Mouse (Mus musculus) neural tube, embryonic 13.5 days (tissue): ENCODE data around the gene Gm17655. TPM values are rescaled to one million over a fixed set of nuclear protein-coding genes. Genes with fewer than 3 reads are reported as not detected.
A peak's percentile ranks its signal among the peaks of the same experiment; 100 is the strongest.

Experiments used
- ATAC-seq: fragments of 200-750 bp; cut with Nextera tagmentation; 2 replicates; pipeline ENCODE4 v1.8.0; 2017; ENCODE audit warnings: low read depth, mild to moderate bottlenecking, moderate TSS enrichment, moderate library complexity
- H3K27ac ChIP-seq: fragments of 300-500 bp; sonication (generic); replicated peaks from 2 replicates; pipeline ENCODE4 v1.5.1; 2015; ENCODE audit warnings: moderate library complexity, mild to moderate bottlenecking, inconsistent platforms
- H3K27me3 ChIP-seq: fragments of 300-500 bp; sonication (generic); 2 replicates; pipeline ENCODE4 v1.6.1; 2015; ENCODE audit warnings: mild to moderate bottlenecking, inconsistent platforms
- H3K36me3 ChIP-seq: fragments of 300-500 bp; sonication (generic); 2 replicates; pipeline ENCODE4 v1.6.1; 2015; ENCODE audit warnings: mild to moderate bottlenecking, inconsistent platforms
- H3K4me1 ChIP-seq: fragments of 300-500 bp; sonication (generic); replicated peaks from 2 replicates; pipeline ENCODE4 v1.6.1; 2015; ENCODE audit warnings: inconsistent platforms
- H3K4me2 ChIP-seq: fragments of 300-500 bp; sonication (generic); 2 replicates; pipeline ENCODE4 v1.6.1; 2015; ENCODE audit warnings: inconsistent platforms, mild to moderate bottlenecking, moderate library complexity
- H3K4me3 ChIP-seq: fragments of 300-500 bp; sonication (generic); 2 replicates; pipeline ENCODE4 v1.5.1; 2015; ENCODE audit warnings: mild to moderate bottlenecking, inconsistent platforms
- H3K9ac ChIP-seq: fragments of 300-500 bp; sonication (generic); 2 replicates; pipeline ENCODE4 v1.6.1; 2015; ENCODE audit warnings: moderate library complexity, mild to moderate bottlenecking, inconsistent platforms
- H3K9me3 ChIP-seq: fragments of 300-500 bp; sonication (generic); 2 replicates; pipeline ENCODE4 v1.6.1; 2016; ENCODE audit warnings: inconsistent platforms
- WGBS: fragments of 180-500 bp; shearing (Covaris S2); methylation state at CpG from one replicate; pipeline ENCODE4 v1.1.7; 2015; 5-methylcytosine and 5-hydroxymethylcytosine counted together
- polyA plus RNA-seq: library from polyadenylated mRNA; unstranded; fragments of >200 nt; fragmentation: Nextera tagmentation; extraction: Ambion mirVana; gene quantifications from 2 replicates; pipeline ENCODE4 v1.2.1, GENCODE M21; 2015

Gene Gm17655
- polyA plus RNA-seq, 1 experiment from 2014 or later: 3.5 TPM

- Histone ChIP-seq H3K9me3 (no peaks in the 10 kb centered on the region), H3K36me3 (peaks cover 42% of the 10 kb centered on the region), H3K4me2 (peak overlapping the region; percentile 63), H3K4me3 (peak overlapping the region; percentile 35), H3K27ac (no peak overlapping the region), H3K4me1 (peaks cover 37% of the 10 kb centered on the region), H3K27me3 (no peaks in the 10 kb centered on the region), H3K9ac (peak overlapping the region; percentile 61)
- ATAC-seq: peak; percentile 42
- 23% methylated on average over 34 of the region's 34 CpGs for WGBS
These were observed 29.5 kb upstream of the Gm17655 start for GRCm38 (mm10) chr5:110101716-110102347.

GRCm38 (mm10) chr5:110100921-110101631 is 28.8 kb upstream of the Gm17655 start:
- H3K4me1 ChIP-seq: peaks cover 29% of the 10 kb centered on the region
- ATAC-seq: peak; percentile 40
- H3K36me3 ChIP-seq: peaks cover 36% of the 10 kb centered on the region
- 2% methylated on average over 35 of the region's 37 CpGs for WGBS
- no peaks in the 10 kb centered on the region for H3K9me3 ChIP-seq
- no peaks in the 10 kb centered on the region for H3K27me3 ChIP-seq
- peak overlapping the region; percentile 61 for H3K9ac ChIP-seq
- no peak overlapping the region for H3K27ac ChIP-seq
- peak overlapping the region; percentile 35 for H3K4me3 ChIP-seq
- H3K4me2 ChIP-seq: peak overlapping the region; percentile 63

GRCm38 (mm10) chr5:110099656-110100580 is 27.6 kb upstream of the Gm17655 start, which contains the start of gene Plcxd1:
Plcxd1 (plus strand) TSS chr5:110099969.
- Histone ChIP-seq H3K9ac (no peak within 1 kb of the TSS), H3K27ac (no peak within 1 kb of the TSS), H3K4me3 (peak within 1 kb of the TSS; percentile 35; the same call in 1 of the 2 replicates), H3K27me3 (no peaks in the 10 kb centered on the region), H3K4me1 (peaks cover 28% of the 10 kb centered on the region), H3K4me2 (peak within 1 kb of the TSS; percentile 63), H3K9me3 (no peaks in the 10 kb centered on the region), H3K36me3 (peaks cover 25% of the 10 kb centered on the region)
- no peak for ATAC-seq
- 4% methylated on average over 25 of the region's 25 CpGs for WGBS

- no peak for ATAC-seq
- WGBS: 12% methylated on average over 1 of the region's 1 CpGs
These were observed 26.7 kb upstream of the Gm17655 start for GRCm38 (mm10) chr5:110098991-110099477.

GRCm38 (mm10) chr5:110094847-110095213 is 22.5 kb upstream of the Gm17655 start:
- Histone ChIP-seq H3K27ac (peak overlapping the region; percentile 2; the same call in 1 of the 2 replicates), H3K4me1 (peaks cover 8% of the 10 kb centered on the region)
- WGBS: 7% methylated on average over 4 of the region's 4 CpGs

More at GRCm38 (mm10) chr5:110098991-110099477, 26.7 kb upstream of the Gm17655 start:
- H3K4me3 ChIP-seq: no peak overlapping the region
- no peak overlapping the region for H3K9ac ChIP-seq
- peaks cover 16% of the 10 kb centered on the region for H3K36me3 ChIP-seq
- H3K4me2 ChIP-seq: no peak overlapping the region
- no peak overlapping the region for H3K27ac ChIP-seq
- peaks cover 32% of the 10 kb centered on the region for H3K4me1 ChIP-seq
- no peaks in the 10 kb centered on the region for H3K9me3 ChIP-seq
- no peaks in the 10 kb centered on the region for H3K27me3 ChIP-seq

GRCm38 (mm10) chr5:110094030-110094846 is 21.9 kb upstream of the Gm17655 start, which contains the start of gene Gm35315:
Gm35315 (minus strand) TSS chr5:110094420.
- Histone ChIP-seq H3K27ac (peak within 1 kb of the TSS; percentile 55), H3K27me3 (no peaks in the 10 kb centered on the region), H3K4me3 (peak within 1 kb of the TSS; percentile 41), H3K9ac (peak within 1 kb of the TSS; percentile 75), H3K9me3 (no peaks in the 10 kb centered on the region), H3K36me3 (no peaks in the 10 kb centered on the region), H3K4me1 (peaks cover 8% of the 10 kb centered on the region), H3K4me2 (peak within 1 kb of the TSS; percentile 61)
- WGBS: 1% methylated on average over 25 of the region's 25 CpGs
- ATAC-seq: peak; percentile 95

More at GRCm38 (mm10) chr5:110094847-110095213, 22.5 kb upstream of the Gm17655 start:
- peak overlapping the region; percentile 41 for H3K4me3 ChIP-seq
- peak; percentile 41 for ATAC-seq
- no peaks in the 10 kb centered on the region for H3K36me3 ChIP-seq
- H3K27me3 ChIP-seq: no peaks in the 10 kb centered on the region
- H3K9me3 ChIP-seq: no peaks in the 10 kb centered on the region
- H3K4me2 ChIP-seq: peak overlapping the region; percentile 61
- H3K9ac ChIP-seq: peak overlapping the region; percentile 75

GRCm38 (mm10) chr5:110091546-110091945 is 19.2 kb upstream of the Gm17655 start:
- H3K4me1 ChIP-seq: peaks cover 8% of the 10 kb centered on the region
- WGBS: 77% methylated on average over 2 of the region's 2 CpGs

GRCm38 (mm10) chr5:110086161-110086866 is 14.0 kb upstream of the Gm17655 start:
- Histone ChIP-seq H3K9me3 (peaks cover 7% of the 10 kb centered on the region), H3K4me2 (no peak overlapping the region), H3K36me3 (no peaks in the 10 kb centered on the region), H3K4me1 (no peaks in the 10 kb centered on the region), H3K9ac (no peak overlapping the region), H3K27ac (no peak overlapping the region), H3K4me3 (no peak overlapping the region), H3K27me3 (no peaks in the 10 kb centered on the region)
- 37% methylated on average over 14 of the region's 14 CpGs for WGBS
- ATAC-seq: no peak

More at GRCm38 (mm10) chr5:110091546-110091945, 19.2 kb upstream of the Gm17655 start:
- Histone ChIP-seq H3K9me3 (no peaks in the 10 kb centered on the region), H3K36me3 (no peaks in the 10 kb centered on the region), H3K27ac (no peak overlapping the region), H3K27me3 (no peaks in the 10 kb centered on the region), H3K4me2 (no peak overlapping the region), H3K4me3 (no peak overlapping the region), H3K9ac (no peak overlapping the region)
- no peak for ATAC-seq

GRCm38 (mm10) chr5:110082961-110083360 is 10.6 kb upstream of the Gm17655 start:
- no peak overlapping the region for H3K27ac ChIP-seq
- no peak overlapping the region for H3K9ac ChIP-seq
- no peak overlapping the region for H3K4me2 ChIP-seq
- H3K9me3 ChIP-seq: peaks cover 29% of the 10 kb centered on the region
- no peaks in the 10 kb centered on the region for H3K27me3 ChIP-seq
- no peak overlapping the region for H3K4me3 ChIP-seq
- H3K4me1 ChIP-seq: no peaks in the 10 kb centered on the region
- 85% methylated on average over 4 of the region's 4 CpGs for WGBS
- peaks cover 12% of the 10 kb centered on the region; the same call in 1 of the 2 replicates for H3K36me3 ChIP-seq
- no peak for ATAC-seq

- H3K9me3 ChIP-seq: peaks cover 6% of the 10 kb centered on the region; the same call in 1 of the 2 replicates
- no peaks in the 10 kb centered on the region for H3K27me3 ChIP-seq
- peaks cover 7% of the 10 kb centered on the region; the same call in 1 of the 2 replicates for H3K4me1 ChIP-seq
- peak; percentile 98 for ATAC-seq
- peak overlapping the region; percentile 58 for H3K4me2 ChIP-seq
- H3K36me3 ChIP-seq: no peaks in the 10 kb centered on the region
- peak overlapping the region; percentile 72 for H3K9ac ChIP-seq
- peak overlapping the region; percentile 54 for H3K4me3 ChIP-seq
- peak overlapping the region; percentile 72 for H3K27ac ChIP-seq
- WGBS: 2% methylated on average over 19 of the region's 19 CpGs
These were observed 14.5 kb downstream of the Gm17655 start for GRCm38 (mm10) chr5:110057637-110058408.
